In genomic region chr11:97802495-97802894, GRCm38 (mm10) we compare ENCODE assay signal across 10 mouse cellular contexts. TPM values are rescaled to one million over a fixed set of nuclear protein-coding genes. Genes with fewer than 3 reads are reported as not detected.
DNase-seq lines count a peak whose midpoint lies in the region; ATAC-seq and TF ChIP-seq lines count a peak whose summit lies in the region.
"Had no signal": no experiment of that assay in that cellular context is flagged by ENCODE, and none has a peak within 500 bp of the region (broad histone marks: within the 10 kb centered on the region; RNA-seq: fewer than 3 reads in every experiment).

No protein-coding gene starts in this region.

- H3K4me2 ChIP-seq in kidney, embryonic 14.5 days (replicated peaks; ENCODE audit: low read depth, low read length) = 0 out of 2 replicates have a peak overlapping the region, but pooled peaks have one; percentile 69
- 0 out of 2 replicates have a peak overlapping the region, but pooled peaks have one; percentile 72 for H3K4me2 ChIP-seq in embryonic facial prominence, embryonic 12.5 days (replicated peaks)
- H3K4me2 ChIP-seq in hindbrain, postnatal 0 days (ENCODE audit: low read depth, low read length) = peak overlapping the region; percentile 76
- H3K4me2 ChIP-seq in midbrain, postnatal 0 days (ENCODE audit: low read depth, low read length, poor library complexity, severe bottlenecking) = peak overlapping the region; percentile 71; the same call in 1 of the 2 replicates

- 47% methylated on average over 6 of the region's 6 CpGs for WGBS in kidney, embryonic 14.5 days
- 46% methylated on average over 6 of the region's 6 CpGs for WGBS in embryonic facial prominence, embryonic 12.5 days
- WGBS in hindbrain, postnatal 0 days = 41% methylated on average over 6 of the region's 6 CpGs
- whole genome bisulfite sequencing in midbrain, postnatal 0 days = 31% methylated on average over 6 of the region's 6 CpGs

- no peak overlapping the region for H3K4me3 ChIP-seq in kidney, embryonic 14.5 days (ENCODE audit: low read length)
- H3K4me3 ChIP-seq in embryonic facial prominence, embryonic 12.5 days = no peak overlapping the region
- no peak overlapping the region; the same call in 1 of the 2 replicates for H3K4me3 ChIP-seq in hindbrain, postnatal 0 days (ENCODE audit: low read length)
- no peak overlapping the region; the same call in 1 of the 2 replicates for H3K4me3 ChIP-seq in midbrain, postnatal 0 days (ENCODE audit: low read depth, low read length)

- TF ChIP-seq CTCF in hindbrain, postnatal 0 days (IDR thresholded peaks at IDR 0.05; ENCODE audit: low read depth) = no peak
- TF ChIP-seq CTCF in midbrain, postnatal 0 days (IDR thresholded peaks at IDR 0.05) = no peak

- ATAC-seq in kidney, embryonic 14.5 days (ENCODE audit: low FRiP score, low TSS enrichment) = no peak
- no peak for ATAC-seq in embryonic facial prominence, embryonic 12.5 days (ENCODE audit: insufficient number of reproducible peaks, insufficient read depth, low FRiP score, low TSS enrichment)
- ATAC-seq in hindbrain, postnatal 0 days = no peak
- no peak for ATAC-seq in midbrain, postnatal 0 days (ENCODE audit: low FRiP score)

- DNase-seq in kidney, postnatal 25 days = no peak
- DNase-seq in hindbrain, postnatal 0 days (ENCODE audit: low spot score) = no peak
- DNase-seq in midbrain, postnatal 0 days (ENCODE audit: low spot score) = no peak
- no peak for DNase-seq in spleen, postnatal 10 days (ENCODE audit: low spot score in 2 of 2)
- no peak for DNase-seq in embryo, embryonic 10.5 days (ENCODE audit: low spot score)
- no peak for DNase-seq in adrenal gland, adult 18-20 months (ENCODE audit: low spot score in 2 of 2)
- DNase-seq: cerebellum, adult 8-10 months had no signal

- no peaks in the 10 kb centered on the region for H3K9me3 ChIP-seq in kidney, embryonic 14.5 days (ENCODE audit: control insufficient read depth, low read length)
- no peaks in the 10 kb centered on the region for H3K9me3 ChIP-seq in embryonic facial prominence, embryonic 12.5 days
- H3K9me3 ChIP-seq in hindbrain, postnatal 0 days (ENCODE audit: low read length) = no peaks in the 10 kb centered on the region
- H3K9me3 ChIP-seq in midbrain, postnatal 0 days (ENCODE audit: low read length) = no peaks in the 10 kb centered on the region

- H3K27ac ChIP-seq in kidney, embryonic 14.5 days (ENCODE audit: low read depth, low read length) = no peak overlapping the region
- no peak overlapping the region for H3K27ac ChIP-seq in embryonic facial prominence, embryonic 12.5 days
- H3K27ac ChIP-seq in hindbrain, postnatal 0 days = peak overlapping the region; percentile 60; the same call in 1 of the 2 replicates
- H3K27ac ChIP-seq in midbrain, postnatal 0 days (ENCODE audit: low read depth, low read length) = no peak overlapping the region

- no peak overlapping the region for H3K9ac ChIP-seq in kidney, embryonic 14.5 days (ENCODE audit: low read depth, low read length)
- H3K9ac ChIP-seq in embryonic facial prominence, embryonic 12.5 days = no peak overlapping the region
- H3K9ac ChIP-seq in hindbrain, postnatal 0 days (replicated peaks; ENCODE audit: low read length) = no peak overlapping the region; the same call in 1 of the 2 replicates
- peak overlapping the region; percentile 44; the same call in 1 of the 2 replicates for H3K9ac ChIP-seq in midbrain, postnatal 0 days (replicated peaks; ENCODE audit: low read length, poor library complexity, severe bottlenecking)

- H3K4me1 ChIP-seq in kidney, embryonic 14.5 days (ENCODE audit: control insufficient read depth, insufficient read depth, low read length) = peaks cover 53% of the 10 kb centered on the region
- H3K4me1 ChIP-seq in embryonic facial prominence, embryonic 12.5 days = peaks cover 65% of the 10 kb centered on the region
- H3K4me1 ChIP-seq in hindbrain, postnatal 0 days (ENCODE audit: insufficient read depth, low read length) = peaks cover 47% of the 10 kb centered on the region
- H3K4me1 ChIP-seq in midbrain, postnatal 0 days (ENCODE audit: insufficient read depth, low read length) = peaks cover 27% of the 10 kb centered on the region

- 0 out of 2 replicates have a peak, but pooled peaks cover 3% of the 10 kb centered on the region for H3K36me3 ChIP-seq in kidney, embryonic 14.5 days (ENCODE audit: control insufficient read depth, insufficient read depth, low read length)
- peaks cover 7% of the 10 kb centered on the region for H3K36me3 ChIP-seq in embryonic facial prominence, embryonic 12.5 days
- peaks cover 4% of the 10 kb centered on the region; the same call in 1 of the 2 replicates for H3K36me3 ChIP-seq in hindbrain, postnatal 0 days (ENCODE audit: insufficient read depth, low read length)
- no peaks in the 10 kb centered on the region for H3K36me3 ChIP-seq in midbrain, postnatal 0 days (ENCODE audit: insufficient read depth, low read length)

- H3K27me3 ChIP-seq in kidney, embryonic 14.5 days (ENCODE audit: control insufficient read depth, insufficient read depth, low read length) = no peaks in the 10 kb centered on the region
- H3K27me3 ChIP-seq in embryonic facial prominence, embryonic 12.5 days = no peaks in the 10 kb centered on the region
- no peaks in the 10 kb centered on the region for H3K27me3 ChIP-seq in hindbrain, postnatal 0 days (ENCODE audit: insufficient read depth, low read length)
- no peaks in the 10 kb centered on the region for H3K27me3 ChIP-seq in midbrain, postnatal 0 days (ENCODE audit: insufficient read depth, low read length)

RNA-seq across cellular contexts. Expression of gene Lasp1, which starts 3.7 kb away (rescaled TPM):
- 46.9 and 57.2 TPM in 2 replicates for polyA plus RNA-seq in kidney, embryonic 14.5 days (2014; fragmentation: Nextera tagmentation; extraction: Ambion mirVana)
- 117 and 125 TPM in 2 replicates for polyA plus RNA-seq in embryonic facial prominence, embryonic 12.5 days (2016; fragmentation: Nextera tagmentation; extraction: Ambion mirVana)
- 177 and 187 TPM in 2 replicates for total RNA-seq in hindbrain, postnatal 0 days (2014; rRNA removed)
- polyA plus RNA-seq in hindbrain, postnatal 0 days (2015; fragmentation: Nextera tagmentation; extraction: Ambion mirVana) = 121 and 137 TPM in 2 replicates
- total RNA-seq in midbrain, postnatal 0 days (2014; rRNA removed) = 206 and 216 TPM in 2 replicates
- 174 and 179 TPM in 2 replicates for polyA plus RNA-seq in midbrain, postnatal 0 days (2015; fragmentation: Nextera tagmentation; extraction: Ambion mirVana)
- total RNA-seq in adrenal gland, adult 18-20 months (2021) = 100 to 1,000 TPM in 1 of 2 experiments, 10 to 100 TPM in 1; 94.0 to 145 TPM

RNA-seq across cellular contexts. Expression of gene Rpl23, which starts 20.3 kb away (rescaled TPM):
- polyA plus RNA-seq in kidney, embryonic 14.5 days (2014; fragmentation: Nextera tagmentation; extraction: Ambion mirVana) = 695 and 947 TPM in 2 replicates
- 474 and 481 TPM in 2 replicates for polyA plus RNA-seq in embryonic facial prominence, embryonic 12.5 days (2016; fragmentation: Nextera tagmentation; extraction: Ambion mirVana)
- 124 and 141 TPM in 2 replicates for total RNA-seq in hindbrain, postnatal 0 days (2014; rRNA removed)
- polyA plus RNA-seq in hindbrain, postnatal 0 days (2015; fragmentation: Nextera tagmentation; extraction: Ambion mirVana) = 351 and 362 TPM in 2 replicates
- 177 and 224 TPM in 2 replicates for total RNA-seq in midbrain, postnatal 0 days (2014; rRNA removed)
- polyA plus RNA-seq in midbrain, postnatal 0 days (2015; fragmentation: Nextera tagmentation; extraction: Ambion mirVana) = 308 and 329 TPM in 2 replicates
- 100 to 1,000 TPM; 830 to 834 TPM for total RNA-seq in adrenal gland, adult 18-20 months (2021)

RNA-seq across cellular contexts. Expression of gene 1700001P01Rik, which starts 26.8 kb away (rescaled TPM):
- 0.56 TPM in 1 of 2 replicates, not detected in the other for polyA plus RNA-seq in kidney, embryonic 14.5 days (2014; fragmentation: Nextera tagmentation; extraction: Ambion mirVana)
- 0.39 TPM in 1 of 2 replicates, not detected in the other for polyA plus RNA-seq in embryonic facial prominence, embryonic 12.5 days (2016; fragmentation: Nextera tagmentation; extraction: Ambion mirVana)
- total RNA-seq in hindbrain, postnatal 0 days (2014; rRNA removed) = not detected in 2 replicates
- polyA plus RNA-seq in hindbrain, postnatal 0 days (2015; fragmentation: Nextera tagmentation; extraction: Ambion mirVana) = not detected in 2 replicates
- total RNA-seq in midbrain, postnatal 0 days (2014; rRNA removed) = not detected in 2 replicates
- 0.29 TPM in 1 of 2 replicates, not detected in the other for polyA plus RNA-seq in midbrain, postnatal 0 days (2015; fragmentation: Nextera tagmentation; extraction: Ambion mirVana)
- not detected for total RNA-seq in adrenal gland, adult 18-20 months (2021)
- total RNA-seq: hematopoietic stem cell, adult 5-6 weeks had no signal

RNA-seq across cellular contexts. Expression of gene Cwc25, which starts 36.1 kb away (rescaled TPM):
- polyA plus RNA-seq in kidney, embryonic 14.5 days (2014; fragmentation: Nextera tagmentation; extraction: Ambion mirVana) = 12.6 and 13.7 TPM in 2 replicates
- polyA plus RNA-seq in embryonic facial prominence, embryonic 12.5 days (2016; fragmentation: Nextera tagmentation; extraction: Ambion mirVana) = 23.1 and 24.8 TPM in 2 replicates
- 13.3 and 14.2 TPM in 2 replicates for total RNA-seq in hindbrain, postnatal 0 days (2014; rRNA removed)
- polyA plus RNA-seq in hindbrain, postnatal 0 days (2015; fragmentation: Nextera tagmentation; extraction: Ambion mirVana) = 11.9 and 12.9 TPM in 2 replicates
- 11.8 and 16.0 TPM in 2 replicates for total RNA-seq in midbrain, postnatal 0 days (2014; rRNA removed)
- 12.0 TPM in 2 replicates for polyA plus RNA-seq in midbrain, postnatal 0 days (2015; fragmentation: Nextera tagmentation; extraction: Ambion mirVana)
- 10 to 100 TPM; 18.2 to 21.1 TPM for total RNA-seq in adrenal gland, adult 18-20 months (2021)

RNA-seq across cellular contexts. Expression of gene B230217C12Rik, which starts 38.1 kb away (rescaled TPM):
- polyA plus RNA-seq in kidney, embryonic 14.5 days (2014; fragmentation: Nextera tagmentation; extraction: Ambion mirVana) = 8.6 and 11.3 TPM in 2 replicates
- 11.3 and 12.4 TPM in 2 replicates for polyA plus RNA-seq in embryonic facial prominence, embryonic 12.5 days (2016; fragmentation: Nextera tagmentation; extraction: Ambion mirVana)
- total RNA-seq in hindbrain, postnatal 0 days (2014; rRNA removed) = 29.4 and 30.0 TPM in 2 replicates
- polyA plus RNA-seq in hindbrain, postnatal 0 days (2015; fragmentation: Nextera tagmentation; extraction: Ambion mirVana) = 31.6 and 32.3 TPM in 2 replicates
- 37.7 and 43.6 TPM in 2 replicates for total RNA-seq in midbrain, postnatal 0 days (2014; rRNA removed)
- 38.2 and 41.8 TPM in 2 replicates for polyA plus RNA-seq in midbrain, postnatal 0 days (2015; fragmentation: Nextera tagmentation; extraction: Ambion mirVana)
- 1 to 10 TPM; 3.7 to 4.0 TPM for total RNA-seq in adrenal gland, adult 18-20 months (2021)
